Mouse (Mus musculus) thymus, adult 2 months (tissue): Measurements from ENCODE around the gene Arhgap23.

Experiments
- CTCF ChIP-seq: fragments of 200-500 bp; IDR thresholded peaks from 2 replicates; pipeline ENCODE4 v1.5.1; 2012; ENCODE audit warnings: mild to moderate bottlenecking, control low read depth, low read length, moderate library complexity, borderline replicate concordance; ENCODE audit not compliant: control insufficient read depth, poor library complexity, insufficient read depth; ENCODE audit errors: extremely low read depth
- POLR2A ChIP-seq: fragments of 200-500 bp; IDR thresholded peaks from 2 replicates; pipeline ENCODE4 v1.6.1; 2012; ENCODE audit warnings: mild to moderate bottlenecking, low read length, control low read depth, moderate library complexity; ENCODE audit not compliant: control insufficient read depth, poor library complexity, insufficient read depth; ENCODE audit errors: extremely low read depth

DNA sequence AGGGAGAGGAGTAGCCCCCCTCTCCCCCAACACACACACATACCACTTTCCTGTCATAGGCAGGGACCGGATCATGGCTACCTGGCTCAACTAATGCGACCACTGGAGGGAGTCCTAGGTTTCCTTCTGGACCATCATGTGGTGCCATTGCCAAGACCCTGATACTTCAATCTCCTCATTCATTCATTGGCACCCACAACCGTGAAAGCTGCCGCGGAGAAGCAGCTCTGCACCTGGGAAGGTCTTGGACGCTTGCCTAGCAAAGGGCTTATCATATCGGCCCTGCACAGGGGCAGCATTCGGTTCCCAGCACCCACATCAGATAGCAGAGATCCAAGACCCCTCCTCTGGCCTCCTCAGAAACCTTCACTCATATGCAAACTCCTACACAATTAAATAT is 91.0 kb downstream of the Arhgap23 start:
- TF ChIP-seq CTCF (no peak), POLR2A (no peak)
